Mouse (Mus musculus): ENCODE data around the gene Tpra1. TPM values are rescaled to one million over a fixed set of nuclear protein-coding genes. Genes with fewer than 3 reads are reported as not detected.

The Tpra1 gene
- polyA plus RNA-seq, 1 experiment = 29.1 TPM

DNA sequence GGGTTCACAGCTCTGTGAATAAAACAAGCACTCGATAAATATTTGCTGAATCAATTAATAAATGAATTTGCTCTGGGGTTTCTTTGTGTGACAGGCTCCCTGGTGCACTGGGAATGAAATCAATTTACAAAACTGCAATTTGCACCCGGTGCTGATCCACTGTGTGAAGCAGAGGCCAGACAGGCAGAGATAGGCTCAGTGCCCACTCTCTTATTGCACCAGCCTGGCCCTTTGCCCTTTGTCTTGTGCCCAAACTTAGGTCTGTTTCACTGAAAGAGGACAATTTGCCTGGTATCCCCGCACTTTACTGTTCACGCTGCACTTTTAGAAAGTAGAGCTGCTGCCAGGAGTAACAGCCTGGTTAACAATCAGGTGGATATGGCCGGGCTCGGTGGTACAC, 44.4 kb downstream of the Tpra1 start:
- no peak overlapping the region for H3K4me3 ChIP-seq (ENCODE audit: insufficient read depth, poor library complexity, severe bottlenecking)
- TF ChIP-seq CEBPB (IDR thresholded peaks at IDR 0.05; ENCODE audit: low read depth) = no peak
- TF ChIP-seq MYOD1 (IDR thresholded peaks at IDR 0.05; ENCODE audit: control insufficient read depth, insufficient read length, low read depth) = no peak
- TF ChIP-seq FOSL1 (IDR thresholded peaks at IDR 0.05; ENCODE audit: insufficient read depth, low read length, poor library complexity, severe bottlenecking) = no peak
- TF ChIP-seq MAX (IDR thresholded peaks at IDR 0.05) = no peak
- no peak for TF ChIP-seq USF1 (IDR thresholded peaks at IDR 0.05; ENCODE audit: low read depth)
- no peak for TF ChIP-seq MYOG (IDR thresholded peaks at IDR 0.05; ENCODE audit: control insufficient read depth, extremely low read depth, insufficient read length)
- no peak for TF ChIP-seq CTCF (IDR thresholded peaks at IDR 0.05; ENCODE audit: control insufficient read depth, insufficient read depth, insufficient read length)
- H3K79me2 ChIP-seq (ENCODE audit: control insufficient read depth, insufficient read depth) = no peaks in the 10 kb centered on the region
- H3K79me3 ChIP-seq (ENCODE audit: low read depth) = no peaks in the 10 kb centered on the region
- H3ac ChIP-seq (ENCODE audit: control insufficient read depth, insufficient read length, low read depth) = no peak overlapping the region
- no peaks in the 10 kb centered on the region for H3K27me3 ChIP-seq (ENCODE audit: control insufficient read depth, insufficient read depth, insufficient read length)
- H3K36me3 ChIP-seq (ENCODE audit: control insufficient read depth, insufficient read depth) = no peaks in the 10 kb centered on the region

DNA sequence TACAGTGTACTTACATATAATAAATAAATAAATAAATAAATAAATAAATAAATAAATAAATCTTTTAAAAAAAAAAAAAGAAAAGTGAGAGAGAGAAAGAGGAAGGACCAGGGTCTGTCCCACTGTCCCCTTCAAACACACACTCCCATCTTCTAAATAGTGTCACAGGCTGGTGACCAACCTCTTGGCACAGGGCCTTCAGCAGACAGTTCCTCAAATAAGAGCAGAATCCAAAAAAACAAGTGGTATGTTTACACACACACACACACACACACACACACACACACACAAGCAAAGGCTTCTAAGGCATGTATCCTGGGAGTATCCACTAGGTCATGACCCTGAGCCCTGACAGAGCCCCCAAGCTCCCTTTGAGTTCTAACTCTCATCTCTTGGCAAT, 45.7 kb downstream of the Tpra1 start:
- TF ChIP-seq MYOG (IDR thresholded peaks at IDR 0.05; ENCODE audit: control insufficient read depth, extremely low read depth, insufficient read length) = no peak
- no peak for TF ChIP-seq FOSL1 (IDR thresholded peaks at IDR 0.05; ENCODE audit: insufficient read depth, low read length, poor library complexity, severe bottlenecking)
- no peak for TF ChIP-seq USF1 (IDR thresholded peaks at IDR 0.05; ENCODE audit: low read depth)
- Histone ChIP-seq H3K27me3 (ENCODE audit: control insufficient read depth, insufficient read depth, insufficient read length) (no peaks in the 10 kb centered on the region), H3K79me3 (ENCODE audit: low read depth) (no peaks in the 10 kb centered on the region), H3K4me3 (ENCODE audit: insufficient read depth, poor library complexity, severe bottlenecking) (no peak overlapping the region), H3K36me3 (ENCODE audit: control insufficient read depth, insufficient read depth) (no peaks in the 10 kb centered on the region), H3K79me2 (ENCODE audit: control insufficient read depth, insufficient read depth) (no peaks in the 10 kb centered on the region), H3ac (ENCODE audit: control insufficient read depth, insufficient read length, low read depth) (no peak overlapping the region)

DNA sequence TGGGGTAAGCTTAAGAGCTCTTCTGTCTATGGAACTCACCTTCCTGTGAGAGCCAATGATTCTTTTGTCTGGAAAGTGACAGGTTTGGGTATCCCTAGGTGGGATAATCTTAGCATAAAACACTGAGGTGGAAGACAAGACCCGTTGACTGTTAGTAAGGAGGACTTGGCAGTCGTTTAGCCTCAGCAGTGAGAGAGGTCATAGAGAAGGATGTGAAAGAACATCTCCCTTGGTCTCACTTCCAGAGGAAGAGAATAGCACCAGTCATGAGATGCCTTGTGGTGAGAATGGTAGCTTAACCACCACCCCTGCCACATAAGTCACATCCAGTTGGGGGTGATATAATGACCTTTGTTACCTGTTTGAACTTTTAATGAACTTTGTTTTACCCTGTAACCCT, 54.7 kb downstream of the Tpra1 start:
- H3K4me3 ChIP-seq (ENCODE audit: insufficient read depth, poor library complexity, severe bottlenecking) = no peak overlapping the region
- H3ac ChIP-seq (ENCODE audit: control insufficient read depth, insufficient read length, low read depth) = no peak overlapping the region
- H3K79me2 ChIP-seq (ENCODE audit: control insufficient read depth, insufficient read depth) = no peaks in the 10 kb centered on the region
- no peak for TF ChIP-seq USF1 (IDR thresholded peaks at IDR 0.05; ENCODE audit: low read depth)
- no peaks in the 10 kb centered on the region for H3K27me3 ChIP-seq (ENCODE audit: control insufficient read depth, insufficient read depth, insufficient read length)
- no peaks in the 10 kb centered on the region for H3K36me3 ChIP-seq (ENCODE audit: control insufficient read depth, insufficient read depth)
- H3K79me3 ChIP-seq (ENCODE audit: low read depth) = no peaks in the 10 kb centered on the region

DNA sequence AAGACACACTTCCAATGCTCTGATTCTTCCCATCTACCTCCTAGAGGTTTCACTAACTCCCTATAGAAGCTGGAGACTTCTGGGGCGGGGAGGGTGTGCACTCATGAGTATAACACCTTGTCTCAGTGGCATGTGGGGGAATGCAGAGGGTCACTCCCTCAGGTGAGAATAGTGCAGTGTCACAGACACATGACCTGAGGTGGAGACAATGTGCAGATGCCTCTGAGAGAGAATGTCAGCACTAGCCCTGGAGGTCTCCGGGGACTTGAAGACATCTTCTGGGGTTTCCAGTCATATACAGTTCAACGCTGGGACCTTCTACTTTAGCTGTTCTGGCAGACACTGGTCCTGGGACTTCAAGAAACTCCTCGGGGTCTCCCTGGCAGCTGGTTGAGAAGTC, 55.3 kb downstream of the Tpra1 start:
- H3K27me3 ChIP-seq (ENCODE audit: control insufficient read depth, insufficient read depth, insufficient read length) = no peaks in the 10 kb centered on the region
- H3ac ChIP-seq (ENCODE audit: control insufficient read depth, insufficient read length, low read depth) = no peak overlapping the region
- H3K36me3 ChIP-seq (ENCODE audit: control insufficient read depth, insufficient read depth) = no peaks in the 10 kb centered on the region
- H3K4me3 ChIP-seq (ENCODE audit: insufficient read depth, poor library complexity, severe bottlenecking) = no peak overlapping the region
- no peaks in the 10 kb centered on the region for H3K79me3 ChIP-seq (ENCODE audit: low read depth)
- H3K79me2 ChIP-seq (ENCODE audit: control insufficient read depth, insufficient read depth) = no peaks in the 10 kb centered on the region
- TF ChIP-seq MYOD1 (IDR thresholded peaks at IDR 0.05; ENCODE audit: control insufficient read depth, insufficient read length, low read depth) = no peak
- TF ChIP-seq MAX (IDR thresholded peaks at IDR 0.05) = no peak
- TF ChIP-seq FOSL1 (IDR thresholded peaks at IDR 0.05; ENCODE audit: insufficient read depth, low read length, poor library complexity, severe bottlenecking) = no peak
- TF ChIP-seq USF1 (IDR thresholded peaks at IDR 0.05; ENCODE audit: low read depth) = no peak
- no peak for TF ChIP-seq CEBPB (IDR thresholded peaks at IDR 0.05; ENCODE audit: low read depth)

DNA sequence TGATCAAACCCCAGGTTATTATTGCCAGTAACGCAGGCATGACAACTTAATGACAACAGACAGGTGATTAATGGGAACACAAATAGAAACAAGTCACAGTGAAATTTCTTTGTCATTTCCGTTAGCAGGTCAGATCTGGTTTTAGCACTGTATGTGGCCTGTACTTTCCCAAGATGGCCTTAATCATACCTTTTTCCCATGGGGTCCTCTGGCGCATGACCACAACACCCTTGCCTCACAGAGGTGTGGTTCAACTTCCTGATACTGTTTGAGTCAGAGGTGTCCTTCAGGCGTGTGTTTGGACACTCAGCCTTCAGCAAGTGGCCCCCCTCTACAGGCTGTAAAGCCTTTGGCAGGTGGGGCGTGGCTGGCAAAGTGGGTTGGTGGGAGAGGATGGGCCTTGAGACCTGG, 55.8 kb downstream of the Tpra1 start:
- TF ChIP-seq CTCF (IDR thresholded peaks at IDR 0.05; ENCODE audit: control insufficient read depth, insufficient read depth, insufficient read length) (no peak), MAX (IDR thresholded peaks at IDR 0.05) (no peak), MYOG (IDR thresholded peaks at IDR 0.05; ENCODE audit: control insufficient read depth, extremely low read depth, insufficient read length) (no peak), FOSL1 (IDR thresholded peaks at IDR 0.05; ENCODE audit: insufficient read depth, low read length, poor library complexity, severe bottlenecking) (no peak), USF1 (IDR thresholded peaks at IDR 0.05; ENCODE audit: low read depth) (no peak), CEBPB (IDR thresholded peaks at IDR 0.05; ENCODE audit: low read depth) (no peak), MYOD1 (IDR thresholded peaks at IDR 0.05; ENCODE audit: control insufficient read depth, insufficient read length, low read depth) (no peak)
- no peaks in the 10 kb centered on the region for H3K27me3 ChIP-seq (ENCODE audit: control insufficient read depth, insufficient read depth, insufficient read length)
- no peaks in the 10 kb centered on the region for H3K79me2 ChIP-seq (ENCODE audit: control insufficient read depth, insufficient read depth)

DNA sequence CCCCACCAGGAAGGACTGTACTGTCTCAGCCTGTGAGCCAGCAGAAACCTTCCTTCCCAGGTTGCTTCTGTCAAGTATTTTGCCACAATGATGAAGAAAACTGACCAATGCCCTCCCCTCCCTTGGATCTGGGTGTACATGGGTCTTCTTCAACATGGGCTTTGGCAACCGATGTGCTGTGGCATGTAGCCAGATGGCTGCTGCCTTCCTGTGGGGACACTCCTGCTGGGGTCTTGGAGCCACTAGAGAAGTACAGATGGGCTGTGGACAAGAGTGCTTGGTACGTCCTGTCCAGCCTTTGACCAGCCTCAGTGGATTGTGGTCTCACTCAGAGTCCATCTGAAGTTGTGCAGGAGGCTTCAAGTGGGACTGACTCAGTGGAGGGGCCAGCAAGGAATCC, 56.3 kb downstream of the Tpra1 start:
- Histone ChIP-seq H3K4me3 (ENCODE audit: insufficient read depth, poor library complexity, severe bottlenecking) (no peak overlapping the region), H3ac (ENCODE audit: control insufficient read depth, insufficient read length, low read depth) (no peak overlapping the region), H3K27me3 (ENCODE audit: control insufficient read depth, insufficient read depth, insufficient read length) (no peaks in the 10 kb centered on the region), H3K36me3 (ENCODE audit: control insufficient read depth, insufficient read depth) (no peaks in the 10 kb centered on the region), H3K79me2 (ENCODE audit: control insufficient read depth, insufficient read depth) (no peaks in the 10 kb centered on the region), H3K79me3 (ENCODE audit: low read depth) (no peaks in the 10 kb centered on the region)
- no peak for TF ChIP-seq MYOG (IDR thresholded peaks at IDR 0.05; ENCODE audit: control insufficient read depth, extremely low read depth, insufficient read length)
- no peak for TF ChIP-seq MAX (IDR thresholded peaks at IDR 0.05)

More for the DNA sequence above, 55.8 kb downstream of the Tpra1 start:
- H3K4me3 ChIP-seq (ENCODE audit: insufficient read depth, poor library complexity, severe bottlenecking) = no peak overlapping the region
- H3K36me3 ChIP-seq (ENCODE audit: control insufficient read depth, insufficient read depth) = no peaks in the 10 kb centered on the region
- no peak overlapping the region for H3ac ChIP-seq (ENCODE audit: control insufficient read depth, insufficient read length, low read depth)
- H3K79me3 ChIP-seq (ENCODE audit: low read depth) = no peaks in the 10 kb centered on the region
